Mouse (Mus musculus) spleen, postnatal 10 days (tissue): ENCODE measurements around the gene B4galt1.
"Not testable (repeated sequence)": the region's sequence is repeated elsewhere in the genome, so short reads cannot be mapped to it uniquely, and the experiment has no call there.

Experiments
- DNase-seq, 2 experiments: peaks; one replicate each; pipeline ENCODE4 v3.0.0; 2021 to 2022; ENCODE audit warnings: low spot score in 2 of 2

B4galt1 gene

GRCm38 (mm10) chr4:40819151-40819550 lies 34.7 kb downstream of the B4galt1 start:
- no peak for DNase-seq

- no peak for DNase-seq
Measured at GRCm38 (mm10) chr4:40818421-40818820, 35.4 kb downstream of the B4galt1 start.

- no peak for DNase-seq
Measured at GRCm38 (mm10) chr4:40817936-40818335, 35.9 kb downstream of the B4galt1 start.

- no peak for DNase-seq
Measured at GRCm38 (mm10) chr4:40815775-40816372, 37.9 kb downstream of the B4galt1 start.

DNA sequence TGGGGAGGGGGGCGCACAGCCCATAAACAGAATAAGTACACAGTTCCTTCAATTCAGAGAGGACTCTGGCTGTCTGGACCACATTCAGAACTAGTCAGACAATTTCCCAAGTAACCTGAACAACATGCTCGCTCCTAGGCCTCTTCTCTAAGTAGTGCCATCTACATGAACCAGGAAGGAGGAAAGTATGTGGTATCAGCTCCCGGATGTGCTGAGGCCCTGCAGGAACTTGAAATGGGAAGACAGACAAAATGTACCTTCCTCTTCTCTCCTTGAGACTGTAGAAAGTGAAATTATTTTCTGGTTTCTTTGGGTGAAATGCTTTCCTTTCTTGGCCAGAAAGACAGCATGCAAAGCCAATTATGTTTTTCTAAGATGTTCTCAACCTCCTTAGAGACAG lies 38.7 kb downstream of the B4galt1 start:
- no peak for DNase-seq

DNA sequence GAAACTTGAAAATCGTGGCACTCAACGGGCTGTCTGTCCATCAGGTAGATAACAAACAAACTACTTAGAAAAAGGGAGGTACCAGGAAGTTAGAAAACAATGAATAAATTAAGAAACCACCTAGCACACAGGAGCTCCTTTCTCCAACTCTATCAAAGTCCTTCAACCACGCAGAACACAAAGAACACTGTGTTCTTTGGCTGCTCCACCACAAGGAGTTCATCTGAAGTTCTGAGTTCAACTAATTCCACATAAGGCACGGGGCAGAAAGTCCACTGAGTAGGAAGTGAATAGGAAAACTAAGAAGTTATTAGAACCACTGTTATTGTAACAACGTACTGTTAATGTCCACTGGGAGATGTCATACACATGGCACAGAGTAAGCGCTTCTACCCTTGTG lies 39.4 kb downstream of the B4galt1 start:
- no peak for DNase-seq

DNA sequence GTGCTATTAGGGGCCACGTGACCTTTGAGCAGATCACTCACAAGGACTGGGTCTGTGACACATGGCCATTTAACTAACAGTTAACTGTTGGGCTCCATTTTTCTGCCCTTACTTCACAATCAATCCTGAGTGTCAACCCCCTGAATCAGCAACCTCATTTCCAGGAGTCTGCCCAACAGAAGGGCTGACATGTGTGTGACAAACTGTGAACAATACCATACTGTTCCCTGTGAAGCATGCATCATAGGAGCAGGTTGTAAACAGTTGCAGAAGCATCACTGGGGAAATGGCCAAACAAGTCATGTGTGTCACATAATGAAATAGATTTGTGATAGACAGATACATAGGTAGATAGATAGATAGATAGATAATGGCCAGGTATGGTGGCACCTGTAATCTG lies 40.9 kb downstream of the B4galt1 start:
- no peak for DNase-seq

GRCm38 (mm10) chr4:40810481-40810880 lies 43.3 kb downstream of the B4galt1 start:
- DNase-seq, result no peak

DNA sequence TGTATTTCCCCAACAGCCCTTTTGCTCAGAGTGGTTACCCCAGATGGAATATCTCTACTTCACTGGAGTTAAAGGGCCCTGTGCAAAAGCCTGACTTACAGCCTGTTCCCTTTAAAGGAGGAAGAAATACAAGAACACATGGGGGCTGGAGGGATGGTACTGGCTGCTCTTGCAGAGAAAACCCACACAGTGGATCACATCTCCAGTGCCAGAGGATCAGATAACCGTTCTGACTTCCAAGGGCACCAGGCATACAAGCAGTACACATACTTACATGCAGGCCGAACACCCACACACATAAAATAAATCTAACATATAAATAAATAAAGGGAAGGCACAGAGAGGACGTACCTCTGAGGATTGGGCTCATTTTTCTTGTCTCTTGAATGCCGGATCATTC lies 46.4 kb downstream of the B4galt1 start:
- DNase-seq, result no peak

- DNase-seq, result no peak
Measured at GRCm38 (mm10) chr4:40805401-40805800, 48.4 kb downstream of the B4galt1 start.

DNA sequence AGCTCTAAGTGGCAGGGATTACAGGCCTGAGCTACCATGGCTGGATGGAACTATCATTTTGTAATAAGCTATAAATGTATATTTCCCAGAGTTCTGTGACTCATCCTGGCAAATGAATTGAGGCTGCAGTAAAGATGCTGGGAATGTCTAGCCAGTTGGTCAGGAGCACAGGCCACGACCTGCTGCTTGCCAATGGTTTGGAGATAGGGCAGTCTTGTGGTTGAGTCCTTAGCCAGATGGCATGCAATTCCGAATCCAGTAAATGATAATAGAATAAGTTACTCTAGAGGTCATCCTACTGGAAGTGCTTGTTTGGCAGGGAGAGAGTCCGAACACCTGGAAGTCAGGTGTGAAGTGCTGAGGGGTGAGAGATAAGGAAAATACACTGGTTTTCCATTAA lies 51.0 kb downstream of the B4galt1 start:
- DNase-seq, result no peak

- DNase-seq, result no peak
Measured at GRCm38 (mm10) chr4:40801908-40802307, 51.9 kb downstream of the B4galt1 start.

- DNase-seq, result no peak
Measured at GRCm38 (mm10) chr4:40800873-40801272, 52.9 kb downstream of the B4galt1 start.

GRCm38 (mm10) chr4:40798833-40799555 lies 54.8 kb downstream of the B4galt1 start:
- DNase-seq, result not testable (repeated sequence)

- DNase-seq, result no peak
Measured at GRCm38 (mm10) chr4:40795761-40796160, 58.0 kb downstream of the B4galt1 start.

- DNase-seq, result no peak
Measured at GRCm38 (mm10) chr4:40794320-40794719, 59.5 kb downstream of the B4galt1 start.

DNA sequence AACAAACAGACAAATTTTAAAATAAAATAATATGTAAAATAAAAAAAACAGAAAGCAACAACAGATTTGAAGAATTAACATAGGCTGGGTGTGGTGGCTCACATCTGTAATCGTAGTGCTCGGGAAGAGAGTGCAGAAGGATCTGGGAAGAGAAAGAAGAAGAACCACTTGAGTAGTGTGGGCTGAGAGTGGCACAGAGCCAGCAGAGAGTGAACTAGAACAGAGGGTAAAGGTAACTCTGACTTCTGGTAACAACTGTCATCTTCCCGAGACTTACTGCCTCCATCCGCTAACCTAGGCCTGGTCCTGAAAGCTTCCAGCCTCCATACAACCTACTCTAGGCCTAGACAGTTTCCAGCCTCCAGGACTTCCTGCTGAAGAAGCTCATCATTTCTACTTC lies 62.6 kb downstream of the B4galt1 start:
- no peak for DNase-seq

DNA sequence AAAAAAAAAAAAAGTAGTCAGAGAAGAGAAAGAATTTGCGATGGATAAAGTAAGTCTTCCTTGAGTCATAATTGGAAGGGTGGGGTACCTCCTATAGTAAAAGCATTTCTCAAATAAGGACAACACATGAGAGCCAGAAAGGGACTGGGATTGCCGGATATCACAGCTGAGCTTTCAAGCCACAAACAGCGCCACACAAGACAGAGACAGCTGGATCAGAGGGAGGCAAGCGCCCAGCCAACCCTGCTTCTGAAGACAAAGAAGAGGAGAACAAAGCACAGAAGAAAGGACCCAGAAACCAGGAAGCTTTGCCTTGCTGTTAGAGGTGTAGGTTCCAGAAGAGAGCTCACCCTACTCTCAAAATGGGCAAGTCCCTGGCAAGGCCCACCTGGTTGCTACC lies 67.2 kb downstream of the B4galt1 start:
- DNase-seq, result no peak

DNA sequence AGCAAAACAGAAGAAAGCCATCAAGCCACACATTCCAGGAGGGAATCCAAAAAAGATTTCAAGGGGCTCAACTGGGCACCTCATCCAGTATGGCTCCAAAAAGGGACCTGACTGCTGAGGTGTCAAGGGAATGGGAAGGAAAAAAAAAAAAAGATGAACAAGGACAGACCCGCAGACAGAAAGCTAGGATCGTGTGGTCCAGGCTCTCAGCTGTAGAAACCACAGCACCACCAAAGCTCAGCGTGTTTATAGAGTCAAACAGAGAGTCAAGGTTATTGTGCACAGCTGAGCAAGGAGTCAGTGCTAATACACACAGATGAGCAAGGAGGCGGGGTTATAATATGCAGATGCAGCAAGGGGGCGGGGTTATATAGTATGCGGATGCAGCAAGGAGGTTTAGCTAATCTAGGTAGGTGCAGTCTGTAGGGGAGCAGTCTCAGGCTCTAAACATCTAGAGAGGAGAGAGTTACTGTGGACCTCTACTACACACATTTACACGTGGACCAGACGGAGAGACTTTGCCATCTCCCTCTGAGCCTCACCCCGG lies 68.1 kb downstream of the B4galt1 start:
- DNase-seq, result peak in 1 of 2 experiments; percentile 44

GRCm38 (mm10) chr4:40784556-40785169 lies 69.1 kb downstream of the B4galt1 start:
- DNase-seq, result no peak

GRCm38 (mm10) chr4:40783049-40783448 lies 70.8 kb downstream of the B4galt1 start:
- no peak for DNase-seq

DNA sequence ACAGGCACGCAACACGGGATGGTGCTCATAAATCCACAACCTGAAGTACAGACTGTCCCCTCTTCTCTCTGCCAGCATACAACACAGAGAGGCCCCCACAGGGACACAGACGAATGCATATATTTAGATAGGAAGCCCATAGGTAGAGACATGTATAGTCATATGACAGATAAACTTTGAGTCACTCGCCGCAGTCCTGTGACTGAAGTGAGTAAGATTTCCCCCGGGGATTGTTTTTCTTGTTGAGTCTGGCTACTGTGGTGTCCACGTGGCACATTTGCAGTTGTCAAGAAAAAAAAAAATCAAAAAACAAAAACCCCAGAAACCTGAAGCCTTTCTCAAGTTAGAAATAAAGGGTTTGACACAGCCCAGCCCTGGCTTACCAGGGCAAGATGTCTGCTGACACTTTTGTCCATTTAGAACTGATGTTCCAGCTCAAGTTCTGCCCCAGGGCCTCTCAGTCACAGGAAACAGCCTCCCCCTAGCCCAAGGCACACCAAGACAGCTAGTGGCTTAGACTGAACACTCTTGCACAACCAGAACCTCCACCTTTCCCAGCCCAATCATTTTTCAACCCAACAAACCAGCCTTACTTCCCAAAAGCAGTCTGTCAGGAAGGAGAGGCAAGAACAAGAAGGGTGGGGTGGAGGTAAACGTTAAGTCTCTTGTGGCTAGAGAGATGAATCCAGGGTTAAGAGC lies 71.9 kb downstream of the B4galt1 start:
- peak in 1 of 2 experiments; percentile 21 for DNase-seq
